Mouse (Mus musculus): ENCODE results near the gene Slfn9. TPM values are rescaled to one million over a fixed set of nuclear protein-coding genes. Genes with fewer than 3 reads are reported as not detected.

Slfn9 gene
- polyA plus RNA-seq, 1 experiment: 1.5 TPM

Other genes with a start within 250 kb of the Slfn9 start
- 0.06 TPM in 1 of 2 replicates, not detected in the other for gene Cct6b, start 227.5 kb downstream of the Slfn9 start, polyA plus RNA-seq (2012; rRNA removed)
- gene Zfp830, start 227.5 kb downstream of the Slfn9 start, polyA plus RNA-seq (2012; rRNA removed): 3.8 and 5.2 TPM in 2 replicates
- 8.3 and 13.8 TPM in 2 replicates for gene Lig3, start 210.7 kb downstream of the Slfn9 start, polyA plus RNA-seq (2012; rRNA removed)
- 9.4 and 11.7 TPM in 2 replicates for gene Rffl, start 120.6 kb downstream of the Slfn9 start, polyA plus RNA-seq (2012; rRNA removed)
- gene Rad51d, start 101.2 kb downstream of the Slfn9 start, polyA plus RNA-seq (2012; rRNA removed): 10.0 and 12.1 TPM in 2 replicates
- 0.11 and 0.16 TPM in 2 replicates for gene Fndc8, start 99.7 kb downstream of the Slfn9 start, polyA plus RNA-seq (2012; rRNA removed)
- 27.7 and 33.6 TPM in 2 replicates for gene Nle1, start 83.4 kb downstream of the Slfn9 start, polyA plus RNA-seq (2012; rRNA removed)
- 0.62 and 0.88 TPM in 2 replicates for gene Unc45b, start 81.3 kb downstream of the Slfn9 start, polyA plus RNA-seq (2012; rRNA removed)
- gene Slfn5, start 40.5 kb downstream of the Slfn9 start, polyA plus RNA-seq (2012; rRNA removed): 1.4 and 2.6 TPM in 2 replicates
- 0.31 and 0.47 TPM in 2 replicates for gene Slfn8, start 29.0 kb upstream of the Slfn9 start, polyA plus RNA-seq (2012; rRNA removed)
- 9.0 and 10.5 TPM in 2 replicates for gene Slfn2, start 73.3 kb upstream of the Slfn9 start, polyA plus RNA-seq (2012; rRNA removed)
- gene Slfn1, start 125.0 kb upstream of the Slfn9 start, polyA plus RNA-seq (2012; rRNA removed): 0.70 and 1.1 TPM in 2 replicates
- 2.0 TPM in 2 replicates for gene Slfn4, start 183.4 kb upstream of the Slfn9 start, polyA plus RNA-seq (2012; rRNA removed)
- 0.16 and 0.25 TPM in 2 replicates for gene Slfn3, start 199.5 kb upstream of the Slfn9 start, polyA plus RNA-seq (2012; rRNA removed)

Data from large intestine, adult 2 months (tissue).